Comparison of ENCODE assay signal across 25 mouse cellular contexts in genomic region chr12:80952526-80952925, GRCm38 (mm10). TPM values are rescaled to one million over a fixed set of nuclear protein-coding genes. Genes with fewer than 3 reads are reported as not detected.
"Had no signal": no experiment of that assay in that cellular context is flagged by ENCODE, and none has a peak within 500 bp of the region (broad histone marks: within the 10 kb centered on the region; RNA-seq: fewer than 3 reads in every experiment).

No protein-coding gene starts in this region.

- H3K27ac ChIP-seq: kidney, postnatal 0 days; layer of hippocampus, adult 2 months; limb, embryonic 10.5 days; limb, embryonic 13.5 days; liver, embryonic 12.5 days; liver, embryonic 15.5 days; midbrain, embryonic 12.5 days; midbrain, embryonic 15.5 days; neural tube, embryonic 13.5 days; stomach, embryonic 15.5 days had no signal

- H3K27me3 ChIP-seq: limb, embryonic 13.5 days; liver, embryonic 12.5 days; liver, embryonic 15.5 days; midbrain, embryonic 12.5 days; midbrain, embryonic 15.5 days; neural tube, embryonic 13.5 days; stomach, embryonic 15.5 days had no signal

- H3K4me2 ChIP-seq: limb, embryonic 13.5 days; liver, embryonic 12.5 days; liver, embryonic 15.5 days; midbrain, embryonic 12.5 days; midbrain, embryonic 15.5 days; neural tube, embryonic 13.5 days; stomach, embryonic 15.5 days had no signal

- H3K9me3 ChIP-seq: limb, embryonic 10.5 days; limb, embryonic 13.5 days; liver, embryonic 12.5 days; liver, embryonic 15.5 days; midbrain, embryonic 12.5 days; midbrain, embryonic 15.5 days; neural tube, embryonic 13.5 days; stomach, embryonic 15.5 days had no signal

- ATAC-seq: liver, embryonic 12.5 days; midbrain, embryonic 15.5 days had no signal

- H3K4me3 ChIP-seq: layer of hippocampus, adult 2 months; limb, embryonic 10.5 days; limb, embryonic 13.5 days; liver, embryonic 12.5 days; liver, embryonic 15.5 days; midbrain, embryonic 12.5 days; midbrain, embryonic 15.5 days; neural tube, embryonic 13.5 days; stomach, embryonic 15.5 days had no signal

- H3K4me1 ChIP-seq: limb, embryonic 10.5 days; midbrain, embryonic 12.5 days had no signal

- DNase-seq: kidney, postnatal 25 days; layer of hippocampus, adult 9-11 months; lung, adult 2 months; lung, postnatal 14 days; lung, postnatal 4 days; retina, postnatal 1 day; right cerebral cortex, postnatal 25 days; spleen, adult 18-20 months; thymus, postnatal 25 days had no signal

- H3K9ac ChIP-seq: limb, embryonic 13.5 days; liver, embryonic 12.5 days; liver, embryonic 15.5 days; midbrain, embryonic 12.5 days; midbrain, embryonic 15.5 days; neural tube, embryonic 13.5 days; stomach, embryonic 15.5 days had no signal

RNA-seq across cellular contexts. Expression of gene Slc10a1, which starts 16.0 kb away (rescaled TPM):
- total RNA-seq: layer of hippocampus, adult 2 months; layer of hippocampus, postnatal 25 days; left cerebral cortex, adult 18-20 months; left cerebral cortex, postnatal 25 days; megakaryocyte progenitor cell, adult 5-6 weeks had no signal
- polyA plus RNA-seq: large intestine, adult 2 months; urinary bladder, adult 2 months had no signal
